In the genomic region with DNA sequence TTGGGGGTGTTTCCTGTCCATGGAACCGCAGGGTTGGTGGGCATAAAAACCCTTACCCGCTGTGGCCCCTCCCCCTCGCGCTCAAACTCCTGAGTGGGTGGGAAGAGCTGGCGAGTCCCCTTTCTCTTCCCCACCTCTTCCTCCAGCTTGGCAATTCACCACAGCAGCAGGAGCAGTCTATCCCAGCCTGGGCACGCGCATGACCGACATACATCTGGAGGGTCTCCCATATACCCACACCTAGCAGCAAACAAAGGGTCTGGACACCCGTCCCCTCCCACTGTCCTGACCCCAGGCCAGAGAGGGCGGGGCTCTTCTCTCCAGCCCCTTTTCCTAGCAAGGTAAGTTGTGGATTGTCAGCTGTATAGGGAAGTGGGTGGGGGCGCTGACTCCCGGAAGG, we compare ENCODE assay signal across 8 mouse cellular contexts. TPM values are rescaled to one million over a fixed set of nuclear protein-coding genes. Genes with fewer than 3 reads are reported as not detected.
DNase-seq lines count a peak whose midpoint lies in the region; ATAC-seq lines count a peak whose summit lies in the region.

No protein-coding gene starts in this region.

- DNase-seq in cerebellum, adult 11-12 months, result peak; percentile 28
- DNase-seq in cerebellum, adult 9-10 months, result no peak
- DNase-seq in limb, embryonic 10.5 days (ENCODE audit: low spot score), result peak; percentile 50
- no peak for DNase-seq in frontal cortex, postnatal 36 days (ENCODE audit: low spot score in 2 of 2)
- no peak for DNase-seq in gastrocnemius, postnatal 10 days

- H3K9ac ChIP-seq in neural tube, embryonic 15.5 days (replicated peaks), result 0 out of 2 replicates have a peak overlapping the region, but pooled peaks have one; percentile 1

- peak overlapping the region; percentile 55 for H3K4me2 ChIP-seq in neural tube, embryonic 15.5 days

- no peaks in the 10 kb centered on the region for H3K27me3 ChIP-seq in megakaryocyte, embryonic 14.5 days (replicated peaks)
- H3K27me3 ChIP-seq in limb, embryonic 10.5 days (ENCODE audit: low read depth, poor library complexity, severe bottlenecking), result no peaks in the 10 kb centered on the region
- H3K27me3 ChIP-seq in neural tube, embryonic 15.5 days (replicated peaks), result no peaks in the 10 kb centered on the region; the same call in 1 of the 2 replicates

- H3K27ac ChIP-seq in limb, embryonic 10.5 days, result peak overlapping the region; percentile 80
- H3K27ac ChIP-seq in neural tube, embryonic 15.5 days (replicated peaks), result no peak overlapping the region

- H3K4me3 ChIP-seq in megakaryocyte, embryonic 14.5 days (replicated peaks), result peak overlapping the region; percentile 89
- H3K4me3 ChIP-seq in limb, embryonic 10.5 days, result peak overlapping the region; percentile 51
- H3K4me3 ChIP-seq in neural tube, embryonic 15.5 days (replicated peaks), result peak overlapping the region; percentile 21

- 8% methylated on average over 12 of the region's 12 CpGs for WGBS in limb, embryonic 10.5 days
- 5% methylated on average over 12 of the region's 12 CpGs for WGBS in neural tube, embryonic 15.5 days

- no peak for ATAC-seq in megakaryocyte, adult 5-6 weeks (ENCODE audit: poor library complexity, severe bottlenecking)
- no peak for ATAC-seq in neural tube, embryonic 15.5 days (ENCODE audit: low FRiP score)

- no peaks in the 10 kb centered on the region for H3K9me3 ChIP-seq in megakaryocyte, embryonic 14.5 days
- no peaks in the 10 kb centered on the region for H3K9me3 ChIP-seq in limb, embryonic 10.5 days (replicated peaks)
- no peaks in the 10 kb centered on the region for H3K9me3 ChIP-seq in neural tube, embryonic 15.5 days (replicated peaks)

- H3K4me1 ChIP-seq in megakaryocyte, embryonic 14.5 days, result peaks cover 42% of the 10 kb centered on the region
- peaks cover 36% of the 10 kb centered on the region for H3K4me1 ChIP-seq in limb, embryonic 10.5 days
- H3K4me1 ChIP-seq in neural tube, embryonic 15.5 days, result peaks cover 28% of the 10 kb centered on the region

- peaks cover under 1% of the 10 kb centered on the region for H3K36me3 ChIP-seq in megakaryocyte, embryonic 14.5 days (replicated peaks; ENCODE audit: low read length)
- H3K36me3 ChIP-seq in limb, embryonic 10.5 days, result peaks cover 1% of the 10 kb centered on the region
- H3K36me3 ChIP-seq in neural tube, embryonic 15.5 days, result no peaks in the 10 kb centered on the region

RNA-seq across cellular contexts. Expression of gene Cdc37, which starts 3.5 kb away (rescaled TPM):
- polyA plus RNA-seq in megakaryocyte, embryonic 14.5 days (2012; ENCODE audit: insufficient read depth, low replicate concordance), result 62.5 and 150 TPM in 2 replicates
- 39.6 and 49.0 TPM in 2 replicates for total RNA-seq in megakaryocyte, adult 5-6 weeks (2015)
- total RNA-seq in megakaryocyte, adult 5-6 weeks (2017), result 149 and 165 TPM in 2 replicates
- polyA plus RNA-seq in limb, embryonic 10.5 days (2016; fragmentation: Nextera tagmentation; extraction: Ambion mirVana), result 434 and 487 TPM in 2 replicates
- 199 and 230 TPM in 2 replicates for polyA plus RNA-seq in neural tube, embryonic 15.5 days (2015; fragmentation: Nextera tagmentation; extraction: Ambion mirVana)
- total RNA-seq in gastrocnemius, postnatal 10 days (2021), result 100 to 1,000 TPM; 138 to 151 TPM

RNA-seq across cellular contexts. Expression of gene Pde4a, which starts 12.2 kb away (rescaled TPM):
- polyA plus RNA-seq in megakaryocyte, embryonic 14.5 days (2012; ENCODE audit: insufficient read depth, low replicate concordance), result 8.2 and 26.2 TPM in 2 replicates
- 6.8 and 7.3 TPM in 2 replicates for total RNA-seq in megakaryocyte, adult 5-6 weeks (2015)
- 3.0 and 3.9 TPM in 2 replicates for total RNA-seq in megakaryocyte, adult 5-6 weeks (2017)
- 3.6 and 4.5 TPM in 2 replicates for polyA plus RNA-seq in limb, embryonic 10.5 days (2016; fragmentation: Nextera tagmentation; extraction: Ambion mirVana)
- 37.4 and 42.1 TPM in 2 replicates for polyA plus RNA-seq in neural tube, embryonic 15.5 days (2015; fragmentation: Nextera tagmentation; extraction: Ambion mirVana)
- 10 to 100 TPM; 22.1 to 23.2 TPM for total RNA-seq in gastrocnemius, postnatal 10 days (2021)

RNA-seq across cellular contexts. Expression of gene Tyk2, which starts 22.3 kb away (rescaled TPM):
- polyA plus RNA-seq in megakaryocyte, embryonic 14.5 days (2012; ENCODE audit: insufficient read depth, low replicate concordance), result 15.5 and 17.9 TPM in 2 replicates
- 24.9 and 30.9 TPM in 2 replicates for total RNA-seq in megakaryocyte, adult 5-6 weeks (2015)
- total RNA-seq in megakaryocyte, adult 5-6 weeks (2017), result 33.5 and 37.0 TPM in 2 replicates
- 11.5 and 15.3 TPM in 2 replicates for polyA plus RNA-seq in limb, embryonic 10.5 days (2016; fragmentation: Nextera tagmentation; extraction: Ambion mirVana)
- 9.9 and 12.4 TPM in 2 replicates for polyA plus RNA-seq in neural tube, embryonic 15.5 days (2015; fragmentation: Nextera tagmentation; extraction: Ambion mirVana)
- total RNA-seq in gastrocnemius, postnatal 10 days (2021), result 1 to 10 TPM; 5.1 to 7.6 TPM

Comparison
In these comparisons a context has a peak if more than half of its experiments do, and no peak if none do; other contexts are left out.
1. DNase-seq: peak in cerebellum, adult 11-12 months (single experiment) and limb, embryonic 10.5 days (single experiment); none in cerebellum, adult 9-10 months (single experiment), frontal cortex, postnatal 36 days (0 of 2) and gastrocnemius, postnatal 10 days (single experiment).
2. H3K4me3 ChIP-seq: peak in every context shown above with its lines; median percentile 89 in megakaryocyte, embryonic 14.5 days; 51 in limb, embryonic 10.5 days; 21 in neural tube, embryonic 15.5 days.